Mouse (Mus musculus): ENCODE measurements around the gene Ermard. TPM values are rescaled to one million over a fixed set of nuclear protein-coding genes. Genes with fewer than 3 reads are reported as not detected.

Ermard gene
- 37.7 and 40.3 TPM in 2 replicates for polyA plus RNA-seq (2015; fragmentation: Nextera tagmentation; extraction: Ambion mirVana)

DNA sequence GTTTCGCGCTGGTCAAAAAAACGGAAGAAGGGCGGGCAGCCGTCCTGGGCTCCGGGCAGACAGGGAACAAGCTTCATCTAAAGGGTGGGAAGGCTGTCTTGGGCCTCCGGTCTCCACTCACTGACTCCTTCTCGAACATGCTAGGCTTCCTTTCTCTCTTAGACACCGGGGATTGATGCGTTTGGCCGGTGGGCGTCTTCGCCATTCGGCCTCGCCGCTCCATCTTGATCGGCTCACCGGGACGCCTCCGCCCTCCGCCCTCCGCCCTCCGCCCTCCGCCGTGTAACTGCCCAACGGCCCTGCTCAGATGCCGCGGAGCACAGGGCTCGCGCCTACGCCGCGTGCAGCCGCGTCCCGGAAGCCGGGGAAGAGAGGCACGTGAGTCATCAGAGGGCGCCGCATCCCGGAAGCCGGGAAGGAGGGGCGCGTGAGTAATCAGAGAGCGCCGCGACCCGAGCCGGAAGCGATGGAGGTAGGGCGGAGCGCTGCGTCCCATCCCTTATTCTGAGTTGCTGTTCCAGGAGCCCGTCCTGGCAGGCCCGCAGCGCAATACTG, at the start of gene Ermard, which contains the start of the genes Tcte3 and Gm3448:
Ermard (plus strand) TSS at position 34 of the 555 bp plus-strand sequence.
Tcte3 (minus strand) TSS at position 314 of the 555 bp plus-strand sequence.
Gm3448 (minus strand) TSS at position 363 of the 555 bp plus-strand sequence.

DNA sequence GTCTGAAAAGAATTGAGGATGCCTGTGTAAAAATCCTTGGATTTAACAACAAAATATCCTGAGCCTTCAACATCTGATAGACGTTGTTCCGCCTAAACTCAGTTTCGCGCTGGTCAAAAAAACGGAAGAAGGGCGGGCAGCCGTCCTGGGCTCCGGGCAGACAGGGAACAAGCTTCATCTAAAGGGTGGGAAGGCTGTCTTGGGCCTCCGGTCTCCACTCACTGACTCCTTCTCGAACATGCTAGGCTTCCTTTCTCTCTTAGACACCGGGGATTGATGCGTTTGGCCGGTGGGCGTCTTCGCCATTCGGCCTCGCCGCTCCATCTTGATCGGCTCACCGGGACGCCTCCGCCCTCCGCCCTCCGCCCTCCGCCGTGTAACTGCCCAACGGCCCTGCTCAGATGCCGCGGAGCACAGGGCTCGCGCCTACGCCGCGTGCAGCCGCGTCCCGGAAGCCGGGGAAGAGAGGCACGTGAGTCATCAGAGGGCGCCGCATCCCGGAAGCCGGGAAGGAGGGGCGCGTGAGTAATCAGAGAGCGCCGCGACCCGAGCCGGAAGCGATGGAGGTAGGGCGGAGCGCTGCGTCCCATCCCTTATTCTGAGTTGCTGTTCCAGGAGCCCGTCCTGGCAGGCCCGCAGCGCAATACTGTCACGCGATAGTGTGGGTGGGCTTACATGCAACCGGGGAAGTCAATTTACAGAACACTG, 31.1 kb upstream of the Ermard start, which contains the start of gene Gm3435:
Gm3435 (plus strand) TSS at position 471 of the 708 bp plus-strand sequence.

Other genes starting within 250 kb of the Ermard start
- 7.1 and 9.6 TPM in 2 replicates for gene Wdr27, start 98.0 kb upstream of the Ermard start, polyA plus RNA-seq (2015; fragmentation: Nextera tagmentation; extraction: Ambion mirVana)
- gene 1600012H06Rik, start 98.0 kb upstream of the Ermard start, polyA plus RNA-seq (2015; fragmentation: Nextera tagmentation; extraction: Ambion mirVana) = 33.8 and 34.7 TPM in 2 replicates
- 40.4 and 41.6 TPM in 2 replicates for gene Phf10, start 79.9 kb upstream of the Ermard start, polyA plus RNA-seq (2015; fragmentation: Nextera tagmentation; extraction: Ambion mirVana)
- 3.8 and 4.6 TPM in 2 replicates for gene 9030025P20Rik, start 62.7 kb upstream of the Ermard start, polyA plus RNA-seq (2015; fragmentation: Nextera tagmentation; extraction: Ambion mirVana)
- gene Gm3417, start 62.4 kb upstream of the Ermard start, polyA plus RNA-seq (2015; fragmentation: Nextera tagmentation; extraction: Ambion mirVana) = 0.50 and 1.4 TPM in 2 replicates
- gene Gm3435, start 31.0 kb upstream of the Ermard start, polyA plus RNA-seq (2015; fragmentation: Nextera tagmentation; extraction: Ambion mirVana) = 3.9 and 4.8 TPM in 2 replicates
- not detected in 2 replicates for gene Tcte3, start 280 bp downstream of the Ermard start, polyA plus RNA-seq (2015; fragmentation: Nextera tagmentation; extraction: Ambion mirVana)
- gene Gm3448, start 329 bp downstream of the Ermard start, polyA plus RNA-seq (2015; fragmentation: Nextera tagmentation; extraction: Ambion mirVana) = 1.9 and 2.4 TPM in 2 replicates